Mouse (Mus musculus) MEL (cell line): ENCODE results near the gene Nos1ap. TPM values are rescaled to one million over a fixed set of nuclear protein-coding genes. Genes with fewer than 3 reads are reported as not detected.

Experiments used
- DNase-seq: peaks from one replicate; pipeline ENCODE4 v3.0.0; 2011; ENCODE audit warnings: low read depth, low spot score
- H3K27ac ChIP-seq: 2 replicates; pipeline ENCODE4 v1.5.1; 2012; ENCODE audit warnings: low read depth, mild to moderate bottlenecking, control low read depth, low read length, moderate library complexity; ENCODE audit not compliant: control insufficient read depth
- H3K27me3 ChIP-seq, 2 experiments: fragments of 150-350 bp in 1 of 2; sonication (generic) in 1 of 2; 2 replicates each; pipeline ENCODE4 v1.6.1; 2012; ENCODE audit warnings: low read length in 2 of 2, mild to moderate bottlenecking in 2 of 2, improper control_type of control experiment in 1 of 2, moderate library complexity in 1 of 2; ENCODE audit not compliant: insufficient read depth in 2 of 2, control insufficient read depth in 1 of 2
- H3K36me3 ChIP-seq, 2 experiments: 2 replicates each; pipeline ENCODE4 v1.6.1; 2012 to 2014; ENCODE audit warnings: low read length in 2 of 2, improper control_type of control experiment in 1 of 2, inconsistent platforms in 1 of 2, mild to moderate bottlenecking in 1 of 2; ENCODE audit not compliant: insufficient read depth in 2 of 2, control insufficient read depth in 1 of 2
- H3K4me1 ChIP-seq, 2 experiments: fragments of 150-350 bp in 1 of 2; sonication (generic) in 1 of 2; 2 replicates each; pipeline ENCODE4 v1.6.1; 2012; ENCODE audit warnings: low read length in 2 of 2, improper control_type of control experiment in 1 of 2, mild to moderate bottlenecking in 1 of 2; ENCODE audit not compliant: insufficient read depth in 2 of 2, control insufficient read depth in 1 of 2
- H3K4me3 ChIP-seq, 2 experiments: fragments of 150-350 bp in 1 of 2; sonication (generic) in 1 of 2; 2 replicates each; pipeline ENCODE4 v1.5.1; 2012; ENCODE audit warnings: low read depth in 2 of 2, low read length in 2 of 2, mild to moderate bottlenecking in 2 of 2, moderate library complexity in 2 of 2, control low read depth in 1 of 2, improper control_type of control experiment in 1 of 2; ENCODE audit not compliant: control insufficient read depth in 1 of 2, insufficient read depth in 1 of 2
- H3K79me2 ChIP-seq: 2 replicates; pipeline ENCODE4 v1.6.1; 2012; ENCODE audit warnings: mild to moderate bottlenecking, low read length, moderate library complexity; ENCODE audit not compliant: control insufficient read depth, poor library complexity, insufficient read depth
- H3K9ac ChIP-seq: 2 replicates; pipeline ENCODE4 v1.6.1; 2012; ENCODE audit warnings: low read depth, mild to moderate bottlenecking, control low read depth, low read length, moderate library complexity; ENCODE audit not compliant: control insufficient read depth, poor library complexity, severe bottlenecking
- H3K9me3 ChIP-seq: fragments of 150-350 bp; sonication (generic); replicated peaks from 2 replicates; pipeline ENCODE4 v1.6.1; 2012; ENCODE audit warnings: mild to moderate bottlenecking, low read length, improper control_type of control experiment, moderate library complexity; ENCODE audit not compliant: insufficient read depth
- BHLHE40 ChIP-seq: IDR thresholded peaks from 2 replicates; pipeline ENCODE4 v1.6.1; 2012; ENCODE audit warnings: low read depth, mild to moderate bottlenecking, inconsistent platforms, low read length, improper control_type of control experiment, borderline replicate concordance
- CHD2 ChIP-seq: IDR thresholded peaks from 2 replicates; pipeline ENCODE4 v1.6.1; 2011; ENCODE audit warnings: low read length, improper control_type of control experiment
- E2F4 ChIP-seq: IDR thresholded peaks from 2 replicates; pipeline ENCODE4 v1.6.1; 2011; ENCODE audit warnings: low read depth, low read length, improper control_type of control experiment, borderline replicate concordance
- EP300 ChIP-seq, 2 experiments: IDR thresholded peaks; 2 replicates each; pipeline ENCODE4 v1.6.1; 2011; ENCODE audit warnings: improper control_type of control experiment in 2 of 2, low read length in 2 of 2, low read depth in 1 of 2, mild to moderate bottlenecking in 1 of 2
- GABPA ChIP-seq: IDR thresholded peaks from 2 replicates; pipeline ENCODE4 v1.6.1; 2012; ENCODE audit warnings: low read depth, mild to moderate bottlenecking, inconsistent platforms, low read length, improper control_type of control experiment, moderate library complexity
- GATA1 ChIP-seq: IDR thresholded peaks from 2 replicates; pipeline ENCODE4 v1.6.1; 2011; ENCODE audit warnings: low read depth, low read length, improper control_type of control experiment
- JUND ChIP-seq: IDR thresholded peaks from 2 replicates; pipeline ENCODE4 v1.6.1; 2011; ENCODE audit warnings: low read depth, mild to moderate bottlenecking, improper control_type of control experiment, low read length
- MEF2A ChIP-seq: IDR thresholded peaks from 2 replicates; pipeline ENCODE4 v1.6.1; 2014; ENCODE audit warnings: low read depth, mild to moderate bottlenecking, inconsistent platforms, low read length, improper control_type of control experiment; ENCODE audit not compliant: poor library complexity, insufficient replicate concordance, severe bottlenecking; ENCODE audit errors: extremely low read depth
- MXI1 ChIP-seq: IDR thresholded peaks from 2 replicates; pipeline ENCODE4 v1.6.1; 2011; ENCODE audit warnings: mild to moderate bottlenecking, low read depth, low read length, improper control_type of control experiment
- MYB ChIP-seq: IDR thresholded peaks from 2 replicates; pipeline ENCODE4 v1.6.1; 2011; ENCODE audit warnings: mild to moderate bottlenecking, low read depth, low read length, improper control_type of control experiment
- POLR2A ChIP-seq, 2 experiments: IDR thresholded peaks; 2 replicates each; pipeline ENCODE4 v1.6.1; 2011 to 2012; ENCODE audit warnings: low read length in 2 of 2, mild to moderate bottlenecking in 2 of 2, control low read depth in 1 of 2, improper control_type of control experiment in 1 of 2, low read depth in 1 of 2, moderate library complexity in 1 of 2; ENCODE audit not compliant: control insufficient read depth in 1 of 2, insufficient read depth in 1 of 2, poor library complexity in 1 of 2
- POLR2AphosphoS2 ChIP-seq: IDR thresholded peaks from 2 replicates; pipeline ENCODE4 v1.6.1; 2011; ENCODE audit warnings: low read length, improper control_type of control experiment
- POLR2AphosphoS5 ChIP-seq: IDR thresholded peaks from 2 replicates; pipeline ENCODE4 v1.6.1; 2012; ENCODE audit warnings: low read depth, borderline replicate concordance, mild to moderate bottlenecking, inconsistent platforms, low read length, moderate library complexity, mixed read lengths
- RCOR1 ChIP-seq: IDR thresholded peaks from 2 replicates; pipeline ENCODE4 v1.6.1; 2012; ENCODE audit warnings: low read depth, mild to moderate bottlenecking, inconsistent platforms, low read length, improper control_type of control experiment
- TCF12 ChIP-seq: IDR thresholded peaks from 2 replicates; pipeline ENCODE4 v1.6.1; 2014; ENCODE audit warnings: low read depth, mild to moderate bottlenecking, inconsistent platforms, low read length, improper control_type of control experiment, moderate library complexity
- UBTF ChIP-seq: IDR thresholded peaks from 2 replicates; pipeline ENCODE4 v1.6.1; 2012; ENCODE audit warnings: low read depth, mild to moderate bottlenecking, inconsistent platforms, low read length, improper control_type of control experiment, moderate library complexity, borderline replicate concordance; ENCODE audit not compliant: insufficient read depth
- ZC3H11A ChIP-seq: IDR thresholded peaks from 2 replicates; pipeline ENCODE4 v1.6.1; 2012; ENCODE audit warnings: low read depth, mild to moderate bottlenecking, inconsistent platforms, low read length, improper control_type of control experiment
- ZKSCAN1 ChIP-seq: IDR thresholded peaks from 2 replicates; pipeline ENCODE4 v1.6.1; 2012; ENCODE audit warnings: low read depth, mild to moderate bottlenecking, inconsistent platforms, low read length, improper control_type of control experiment, moderate library complexity
- ZMIZ1 ChIP-seq: IDR thresholded peaks from 2 replicates; pipeline ENCODE4 v1.6.1; 2012; ENCODE audit warnings: low read depth, mild to moderate bottlenecking, inconsistent platforms, low read length, improper control_type of control experiment, moderate library complexity
- ZNF384 ChIP-seq: IDR thresholded peaks from 2 replicates; pipeline ENCODE4 v1.6.1; 2012; ENCODE audit warnings: low read depth, mild to moderate bottlenecking, inconsistent platforms, low read length, improper control_type of control experiment
- polyA plus RNA-seq, 2 experiments: library from polyadenylated mRNA; stranded (reverse) in 1 of 2; unstranded in 1 of 2; fragments of >175 nt in 1 of 2; fragments of >200 nt in 1 of 2; gene quantifications; 2 replicates each; pipeline versions ENCODE4 v1.2.1 to v1.2.4; 2012; ENCODE audit warnings: low replicate concordance in 2 of 2, low read depth in 1 of 2; ENCODE audit not compliant: insufficient read length in 2 of 2, insufficient read depth in 1 of 2, missing spikeins in 1 of 2
- total RNA-seq: library from RNA; depleted of rRNA; stranded (reverse); fragments of 300-350 nt; gene quantifications from 2 replicates; pipeline ENCODE4 v1.2.3, GENCODE M21; 2012

The Nos1ap gene
- total and polyA plus RNA-seq, 3 experiments: 0.62 to 2.4 TPM; not detected in 1

- H3K79me2 ChIP-seq: no peaks in the 10 kb centered on the region
- TF ChIP-seq BHLHE40 (no peak), POLR2AphosphoS2 (no peak), E2F4 (no peak), GABPA (no peak), ZMIZ1 (no peak), JUND (no peak), EP300 (IDR thresholded peaks at IDR 0.05; ENCODE audit: low read depth in 1 of 2, low read length in 2 of 2) (no peak), RCOR1 (no peak), POLR2A (IDR thresholded peaks at IDR 0.05; ENCODE audit: control insufficient read depth in 1 of 2, insufficient read depth in 1 of 2, low read depth in 1 of 2, low read length in 2 of 2, poor library complexity in 1 of 2) (no peak), TCF12 (no peak), POLR2AphosphoS5 (no peak), GATA1 (no peak), UBTF (no peak), ZNF384 (no peak), CHD2 (no peak)
- peaks cover 0 to 4% of the 10 kb centered on the region in 2 experiments; a peak in 1 of 4 replicates for H3K36me3 ChIP-seq
- H3K27me3 ChIP-seq: no peaks in the 10 kb centered on the region
- no peak overlapping the region for H3K4me3 ChIP-seq
- H3K27ac ChIP-seq: no peak overlapping the region
- peaks cover 0 to 5% of the 10 kb centered on the region in 2 experiments; a peak in 1 of 4 replicates for H3K4me1 ChIP-seq
- H3K9me3 ChIP-seq: no peaks in the 10 kb centered on the region
- no peak overlapping the region for H3K9ac ChIP-seq
- no peak for DNase-seq
These were observed 10.2 kb downstream of the Nos1ap start for GRCm38 (mm10) chr1:170579476-170579875.

GRCm38 (mm10) chr1:170579063-170579462 lies 10.6 kb downstream of the Nos1ap start:
- no peak overlapping the region for H3K4me3 ChIP-seq
- no peak overlapping the region for H3K27ac ChIP-seq
- peaks cover 0 to 4% of the 10 kb centered on the region in 2 experiments; a peak in 1 of 4 replicates for H3K36me3 ChIP-seq
- no peak for TF ChIP-seq ZKSCAN1
- TF ChIP-seq MEF2A: no peak
- TF ChIP-seq MYB: no peak
- no peak for TF ChIP-seq MXI1
- TF ChIP-seq POLR2A (IDR thresholded peaks at IDR 0.05; ENCODE audit: control insufficient read depth in 1 of 2, insufficient read depth in 1 of 2, low read depth in 1 of 2, low read length in 2 of 2, poor library complexity in 1 of 2): no peak
- no peak for TF ChIP-seq ZMIZ1
- no peak for TF ChIP-seq TCF12
- TF ChIP-seq ZC3H11A: no peak
- TF ChIP-seq GABPA: no peak
- no peaks in the 10 kb centered on the region for H3K9me3 ChIP-seq
- no peaks in the 10 kb centered on the region for H3K79me2 ChIP-seq
- peaks cover 0 to 5% of the 10 kb centered on the region in 2 experiments; a peak in 1 of 4 replicates for H3K4me1 ChIP-seq
- DNase-seq: no peak
- H3K27me3 ChIP-seq: no peaks in the 10 kb centered on the region
- no peak overlapping the region for H3K9ac ChIP-seq
